Mouse (Mus musculus) urinary bladder, postnatal 14 days (tissue): ENCODE results near the gene Gm11239.
"Not testable (repeated sequence)": the region's sequence is repeated elsewhere in the genome, so short reads cannot be mapped to it uniquely, and the experiment has no call there.

Experiments used
- DNase-seq: peaks from one replicate; pipeline ENCODE4 v3.0.0; 2021; ENCODE audit warnings: low spot score

The Gm11239 gene

DNA sequence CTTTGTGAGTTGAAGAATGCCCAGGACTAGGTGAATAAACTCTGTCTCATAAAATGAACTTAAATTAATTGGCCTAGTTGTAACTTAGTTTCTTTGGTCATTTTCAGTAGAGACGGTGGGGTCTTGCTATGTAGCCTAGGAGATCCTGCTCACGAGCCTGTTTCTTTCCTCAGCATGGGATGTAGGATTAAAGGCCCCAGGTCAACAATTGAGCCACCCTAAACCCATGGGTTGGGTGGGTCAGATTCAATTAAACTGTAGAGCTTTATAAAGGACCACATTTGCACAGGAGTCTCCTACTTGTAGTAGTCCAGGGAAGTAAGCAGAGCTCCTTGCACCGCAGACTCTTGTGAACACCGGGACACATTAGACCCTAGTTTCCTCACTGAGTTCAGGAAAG is at the start of gene Gm11239:
Gm11239 (plus strand) TSS at position 301 of the 400 bp plus-strand sequence.
- DNase-seq = not testable (repeated sequence)

GRCm38 (mm10) chr4:73622684-73623083 is 45.5 kb upstream of the Gm11239 start, which contains the start of gene Gm11237:
Gene Gm11237, plus strand, starts transcription at chr4:73622984.
- DNase-seq = not testable (repeated sequence)

GRCm38 (mm10) chr4:73637821-73638220 is 30.3 kb upstream of the Gm11239 start, which contains the start of gene Gm11236:
Gene Gm11236, plus strand, starts transcription at chr4:73638121.
- not testable (repeated sequence) for DNase-seq

GRCm38 (mm10) chr4:73661864-73662263 is 6.3 kb upstream of the Gm11239 start:
- DNase-seq = not testable (repeated sequence)

GRCm38 (mm10) chr4:73683216-73683615 is 15.1 kb downstream of the Gm11239 start, which contains the start of gene Gm428:
Gene Gm428, plus strand, starts transcription at chr4:73683516.
- DNase-seq = not testable (repeated sequence)

- DNase-seq = no peak
These were observed 50.6 kb downstream of the Gm11239 start for GRCm38 (mm10) chr4:73718761-73719160.

- no peak for DNase-seq
These were observed 51.7 kb downstream of the Gm11239 start for GRCm38 (mm10) chr4:73719819-73720218.
